Mouse (Mus musculus) ZHBTc4 (cell line): Measurements from ENCODE around the gene Cdkl4.

Experiments used
- DNase-seq: peaks from one replicate; pipeline ENCODE4 v3.0.0-alpha.2; 2011; ENCODE audit warnings: low read depth, low spot score

The Cdkl4 gene

DNA sequence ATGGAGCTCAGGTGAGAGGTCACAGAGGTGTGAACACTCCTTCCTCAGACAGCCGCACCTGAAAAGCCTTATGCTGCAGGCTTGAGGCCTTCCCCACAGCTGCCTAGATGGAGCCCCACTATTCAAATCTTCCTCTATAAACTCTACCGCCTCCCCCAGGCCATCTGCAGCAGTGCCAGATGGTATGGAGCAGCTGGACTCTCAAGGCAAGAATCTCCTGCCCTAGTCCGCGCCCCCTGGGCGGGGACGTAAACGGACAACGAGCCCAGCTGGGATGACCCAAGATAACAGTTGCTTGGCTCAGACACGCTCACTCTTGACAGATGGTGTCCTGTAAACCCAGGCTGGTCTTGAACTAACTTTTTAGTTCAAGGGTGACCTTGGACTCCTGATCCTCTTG lies 60.4 kb downstream of the Cdkl4 start:
- DNase-seq = no peak

DNA sequence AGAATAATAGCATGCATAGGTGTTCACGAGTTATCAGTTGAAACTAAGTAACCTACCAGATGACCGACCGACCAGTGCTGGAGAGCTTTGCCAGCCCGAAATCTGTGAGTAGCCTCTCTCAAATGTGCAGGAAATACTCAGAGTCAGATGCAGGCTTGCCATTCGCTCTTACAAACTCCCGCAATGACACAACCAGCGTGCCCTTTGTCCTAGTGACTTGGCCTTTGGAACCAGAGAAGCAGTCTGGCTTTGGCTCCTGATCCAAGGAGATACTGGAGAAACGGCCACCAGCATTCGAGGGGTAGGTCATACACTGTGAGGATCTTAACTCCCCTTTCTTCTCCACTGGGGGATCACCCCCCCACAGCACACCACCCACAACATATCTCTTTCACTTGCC lies 61.7 kb downstream of the Cdkl4 start:
- DNase-seq = no peak

DNA sequence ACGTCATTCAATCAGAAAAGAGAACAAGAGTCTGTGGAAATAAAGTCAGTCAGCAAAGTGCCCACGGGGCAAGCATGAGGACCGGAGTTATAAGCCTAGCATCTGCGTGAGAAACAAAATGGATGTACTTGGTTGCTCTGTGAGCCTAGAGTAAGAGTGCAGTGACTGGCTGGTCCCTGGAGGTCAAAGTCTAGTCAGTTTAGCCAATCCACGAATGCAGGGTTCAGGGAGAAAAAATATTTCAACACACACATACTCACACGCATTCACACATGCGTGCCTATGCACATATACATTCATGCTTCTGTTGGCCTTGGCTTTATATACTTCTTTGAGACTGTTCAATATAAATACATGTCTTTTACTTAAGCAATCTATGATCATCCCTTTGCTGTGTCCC lies 62.1 kb downstream of the Cdkl4 start:
- DNase-seq = no peak

DNA sequence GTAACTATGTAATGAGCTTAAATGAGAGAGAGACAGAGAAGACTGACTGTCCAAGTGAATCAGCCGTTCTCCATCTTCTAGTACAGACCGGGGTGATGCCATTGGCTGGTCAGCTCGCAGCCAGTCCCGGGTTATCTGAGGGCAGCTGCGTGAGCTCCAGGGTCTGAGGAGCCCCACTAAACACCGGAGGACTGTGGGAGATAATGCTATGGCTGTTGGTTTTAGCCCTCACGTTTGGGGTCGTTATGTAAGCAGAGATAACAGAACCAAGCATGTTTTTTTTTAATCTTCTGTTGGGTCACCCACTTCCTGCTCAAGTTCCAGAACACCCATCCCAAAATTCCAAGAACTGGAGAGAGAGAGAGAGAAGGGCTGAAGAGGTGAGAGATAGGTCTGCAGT lies 63.8 kb downstream of the Cdkl4 start:
- no peak for DNase-seq

DNA sequence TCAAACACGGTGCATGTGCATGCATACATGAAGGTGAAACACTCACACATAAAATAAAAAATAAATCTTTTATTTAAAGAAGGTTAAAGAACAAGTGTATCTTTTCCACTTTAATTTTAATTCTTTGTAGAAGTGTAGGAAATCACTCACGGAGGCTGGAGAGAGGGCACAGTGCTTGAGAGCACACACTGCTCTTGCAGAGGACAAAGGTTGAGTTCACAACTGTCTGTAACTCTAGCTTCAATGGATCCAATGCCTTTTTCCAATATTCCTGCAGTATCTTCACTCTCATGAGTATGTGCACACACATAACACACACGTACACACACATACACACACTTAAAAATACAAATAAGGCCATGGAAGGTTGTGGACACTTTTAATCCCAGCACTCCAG lies 67.2 kb downstream of the Cdkl4 start:
- no peak for DNase-seq

- no peak for DNase-seq
These were observed 67.8 kb downstream of the Cdkl4 start for GRCm38 (mm10) chr17:80509494-80510458.

GRCm38 (mm10) chr17:80505766-80506165 lies 71.8 kb downstream of the Cdkl4 start:
- DNase-seq = no peak

DNA sequence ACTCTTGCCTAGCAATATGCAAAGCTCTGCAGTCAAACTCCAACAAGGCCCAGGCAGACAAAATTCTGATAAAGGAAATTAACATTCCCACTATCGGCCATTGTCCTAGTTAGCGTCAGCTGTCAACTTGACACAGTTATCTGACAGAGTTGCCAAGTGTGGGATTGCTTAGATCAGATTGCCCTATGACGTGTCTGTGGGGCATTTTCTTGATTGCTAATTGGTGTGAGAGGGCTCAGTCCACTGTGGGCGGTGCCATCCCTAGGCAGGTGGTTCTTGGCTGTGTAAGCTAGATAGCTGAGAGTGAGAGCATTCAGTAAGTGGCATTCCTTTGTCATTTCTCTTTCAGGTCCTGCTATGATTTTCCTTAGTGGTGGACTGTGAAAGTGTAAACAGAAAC lies 72.3 kb downstream of the Cdkl4 start:
- DNase-seq = no peak

- DNase-seq = no peak
These were observed 75.8 kb downstream of the Cdkl4 start for GRCm38 (mm10) chr17:80501805-80502172.

- no peak for DNase-seq
These were observed 76.4 kb downstream of the Cdkl4 start for GRCm38 (mm10) chr17:80501037-80501804.

GRCm38 (mm10) chr17:80500025-80500424 lies 77.6 kb downstream of the Cdkl4 start:
- peak; percentile 35 for DNase-seq

- no peak for DNase-seq
These were observed 78.9 kb downstream of the Cdkl4 start for GRCm38 (mm10) chr17:80498600-80499268.

DNA sequence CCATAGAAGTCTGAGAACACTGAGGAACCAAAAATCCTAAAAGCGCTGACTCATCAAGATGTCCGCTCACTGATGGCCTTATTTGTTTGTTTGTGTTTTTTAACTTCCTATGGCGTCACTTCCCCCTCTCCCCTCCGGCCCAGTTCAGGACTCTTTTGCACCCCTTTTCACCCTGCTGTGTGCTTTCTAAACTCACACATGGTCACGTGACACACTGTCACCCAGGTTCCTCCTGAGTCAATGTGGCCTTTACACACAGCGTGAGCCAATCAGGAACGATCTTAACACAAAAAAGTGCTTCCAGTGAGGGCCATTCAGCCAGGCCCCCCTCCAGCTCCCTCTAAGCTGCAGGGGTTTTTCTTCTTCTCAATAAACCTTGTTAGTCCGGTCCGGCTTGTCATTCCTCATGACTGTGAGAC lies 80.4 kb downstream of the Cdkl4 start:
- DNase-seq = peak; percentile 72

DNA sequence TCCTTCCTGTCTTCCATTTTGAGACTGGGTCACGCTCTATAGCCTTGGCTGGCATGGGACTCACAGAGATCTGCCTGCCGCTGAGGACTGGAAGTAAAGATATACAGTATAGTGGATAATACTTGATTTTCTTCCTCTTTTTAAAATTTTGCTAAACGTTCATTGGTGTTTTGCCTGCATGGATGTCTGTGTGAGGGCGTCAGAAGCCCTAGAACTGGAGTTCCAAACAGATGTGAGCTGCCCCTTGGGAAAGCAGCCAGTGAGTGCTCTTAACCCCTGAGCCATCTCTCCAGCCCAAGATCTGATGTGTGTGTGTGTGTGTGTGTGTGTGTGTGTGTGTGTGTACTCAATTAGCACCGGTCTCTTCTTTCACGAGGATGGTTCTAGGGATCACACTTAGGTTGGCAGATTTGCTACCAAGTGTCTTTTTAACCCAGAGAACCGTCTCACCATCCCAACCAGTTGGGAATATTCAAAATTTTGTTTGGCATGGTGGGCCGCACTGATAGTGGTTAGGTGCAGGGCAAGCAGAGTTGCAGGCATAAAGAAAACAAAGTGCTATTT lies 80.9 kb downstream of the Cdkl4 start:
- no peak for DNase-seq

DNA sequence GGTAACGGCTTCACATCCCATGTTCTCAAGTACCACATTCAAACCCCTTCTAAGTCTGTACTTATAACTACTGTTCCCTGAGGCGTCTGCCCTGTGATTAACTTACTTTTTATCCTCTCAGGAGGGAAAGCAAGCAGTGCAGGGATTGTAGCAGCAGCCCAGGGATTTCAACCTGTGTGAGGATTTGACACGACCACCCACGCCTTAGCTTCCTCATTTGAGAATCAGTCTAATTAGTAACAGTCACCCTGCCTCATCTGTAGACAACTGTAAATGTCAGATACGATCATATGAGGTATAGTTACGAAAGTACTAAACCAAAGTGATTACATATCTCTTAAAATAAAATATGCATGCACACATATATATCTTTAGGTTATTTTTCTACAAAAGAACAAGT lies 81.4 kb downstream of the Cdkl4 start:
- no peak for DNase-seq

DNA sequence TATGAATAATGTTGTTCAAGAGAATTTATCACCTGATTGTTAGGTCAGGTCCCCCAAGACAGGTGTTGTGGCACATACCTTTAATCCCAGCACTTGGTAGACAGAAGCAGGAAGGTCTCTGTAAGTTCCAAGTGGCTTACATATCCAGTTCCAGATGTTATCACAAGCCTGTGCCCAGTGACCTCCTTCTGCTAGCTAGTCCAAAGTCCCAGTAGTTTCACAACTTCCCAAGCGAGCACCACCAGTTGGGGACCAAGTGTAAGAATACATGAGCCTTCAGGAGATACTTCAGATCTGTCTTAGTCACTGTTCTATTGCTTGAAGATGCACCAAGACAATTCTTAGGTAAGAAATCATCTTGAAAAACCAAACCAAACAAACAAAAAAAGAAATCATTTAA lies 83.7 kb downstream of the Cdkl4 start:
- no peak for DNase-seq

- no peak for DNase-seq
These were observed 84.8 kb downstream of the Cdkl4 start for GRCm38 (mm10) chr17:80492811-80493210.

DNA sequence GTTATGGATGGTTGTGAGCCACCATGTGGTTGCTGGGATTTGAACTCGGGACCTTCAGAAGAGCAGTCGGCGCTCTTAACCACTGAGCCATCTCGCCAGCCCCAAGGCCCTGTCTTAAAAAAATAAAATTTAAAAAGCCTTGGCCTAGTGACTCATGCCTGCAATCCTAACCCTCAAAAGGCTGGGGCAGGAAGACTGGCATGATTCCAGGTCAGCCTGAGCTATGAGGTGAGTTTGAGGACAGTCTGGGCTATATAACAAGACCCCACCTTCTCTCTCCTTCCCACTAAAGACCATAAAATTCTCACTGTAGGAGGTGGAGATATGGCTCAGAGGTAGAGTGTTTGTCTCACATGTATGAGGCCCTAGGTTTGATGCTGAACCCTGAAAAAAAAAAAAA lies 85.3 kb downstream of the Cdkl4 start:
- DNase-seq = no peak

DNA sequence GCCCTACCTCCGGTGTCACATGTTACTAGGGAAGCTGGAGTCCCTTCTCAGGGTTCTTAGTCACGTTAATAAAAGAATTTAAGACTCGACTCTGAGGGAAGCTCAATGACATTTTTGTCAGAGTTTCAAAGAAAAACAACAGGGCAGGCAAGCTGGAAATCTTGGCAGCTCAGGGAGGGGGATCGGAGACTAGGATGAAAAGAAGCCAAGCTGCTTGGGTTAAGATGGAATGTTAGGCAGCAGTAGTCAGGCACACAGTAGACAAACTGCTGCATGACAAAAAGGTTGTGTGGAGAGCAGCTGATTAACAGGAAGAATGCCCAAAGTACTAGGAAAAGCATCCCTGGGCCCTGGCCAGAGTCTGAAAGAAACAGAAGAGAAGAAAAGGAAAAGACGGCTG lies 87.4 kb downstream of the Cdkl4 start:
- no peak for DNase-seq

GRCm38 (mm10) chr17:80488918-80489317 lies 88.7 kb downstream of the Cdkl4 start:
- no peak for DNase-seq

DNA sequence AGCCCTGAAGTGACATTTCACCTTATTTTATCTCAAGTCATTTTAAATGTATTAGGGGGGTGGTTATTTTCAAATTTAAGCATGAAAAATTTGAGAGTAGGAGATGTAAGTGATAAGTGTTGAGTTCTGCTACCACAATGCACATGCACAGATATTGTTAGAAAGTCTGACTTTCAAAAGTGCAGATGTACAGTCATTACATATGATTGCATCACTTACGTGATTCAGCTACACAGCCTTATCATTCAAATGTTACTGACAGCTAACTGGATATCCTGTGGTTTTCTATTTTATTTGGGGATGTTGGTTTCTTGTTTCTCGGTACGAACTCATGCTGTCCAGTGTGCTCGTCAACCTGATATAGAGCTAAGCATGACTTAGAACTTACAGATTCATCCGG lies 92.5 kb downstream of the Cdkl4 start:
- DNase-seq = no peak

- DNase-seq = no peak
These were observed 96.8 kb downstream of the Cdkl4 start for GRCm38 (mm10) chr17:80480855-80481224.
